Comparison of ENCODE assay signal across 23 mouse cellular contexts in the genomic region with DNA sequence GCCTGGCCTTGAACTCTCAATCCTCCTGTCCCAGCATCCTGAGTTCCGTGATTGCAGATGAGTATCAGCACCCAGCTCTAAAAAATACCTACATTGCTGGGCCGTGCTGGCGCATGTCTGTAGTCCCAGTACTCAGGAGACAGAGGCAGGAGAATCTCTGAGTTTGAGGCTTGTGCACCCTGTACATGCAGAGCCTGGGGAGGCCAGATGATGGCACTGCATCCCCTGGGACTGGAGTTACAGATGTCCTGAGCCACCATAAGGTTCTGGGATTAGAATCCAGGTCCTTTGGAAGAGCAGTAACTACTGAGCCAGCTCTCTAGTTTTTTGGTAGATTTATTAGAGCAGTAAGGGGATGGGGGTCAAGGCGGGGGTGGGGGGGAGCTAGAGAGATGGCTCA. TPM values are rescaled to one million over a fixed set of nuclear protein-coding genes. Genes with fewer than 3 reads are reported as not detected.
DNase-seq lines count a peak whose midpoint lies in the region; ATAC-seq and TF ChIP-seq lines count a peak whose summit lies in the region.
"Had no signal": no experiment of that assay in that cellular context is flagged by ENCODE, and none has a peak within 500 bp of the region (broad histone marks: within the 10 kb centered on the region; RNA-seq: fewer than 3 reads in every experiment).

No protein-coding gene starts in this region.

- no peaks in the 10 kb centered on the region for H3K79me2 ChIP-seq in heart, adult 2 months (replicated peaks; ENCODE audit: control insufficient read depth, insufficient read depth, low read length)

- no peaks in the 10 kb centered on the region for H3K9me3 ChIP-seq in heart, embryonic 12.5 days (replicated peaks)
- no peaks in the 10 kb centered on the region for H3K9me3 ChIP-seq in kidney, postnatal 0 days (replicated peaks; ENCODE audit: low read length)
- H3K9me3 ChIP-seq: embryonic facial prominence, embryonic 10.5 days; forebrain, embryonic 10.5 days; hindbrain, embryonic 10.5 days; hindbrain, embryonic 15.5 days had no signal

- no peak for TF ChIP-seq EP300 in heart, adult 2 months (IDR thresholded peaks at IDR 0.05; ENCODE audit: insufficient read depth, low read depth, low read length)

- no peak overlapping the region for H3K9ac ChIP-seq in heart, adult 2 months (ENCODE audit: low read depth, low read length)
- no peak overlapping the region for H3K9ac ChIP-seq in heart, embryonic 12.5 days
- no peak overlapping the region for H3K9ac ChIP-seq in kidney, postnatal 0 days (ENCODE audit: low read depth, low read length)
- H3K9ac ChIP-seq: hindbrain, embryonic 15.5 days had no signal

- DNase-seq in heart, adult 2 months, result no peak
- no peak for DNase-seq in kidney, postnatal 0 days (ENCODE audit: low spot score)
- DNase-seq in kidney, postnatal 36 days, result no peak
- DNase-seq in ES-CJ7 (ENCODE audit: low read depth, low spot score), result peak; percentile 57
- no peak for DNase-seq in spleen, postnatal 10 days (ENCODE audit: low spot score in 2 of 2)
- DNase-seq: adrenal gland, adult 2 months; adrenal gland, postnatal 25 days; B cell, adult 2 months; cerebellum, adult 2 months; cerebellum, postnatal 10 days; gastrocnemius, postnatal 10 days; heart, adult 18-20 months; kidney, adult 18-20 months had no signal

- no peak for ATAC-seq in heart, embryonic 12.5 days (ENCODE audit: insufficient number of reproducible peaks, low FRiP score)
- ATAC-seq in kidney, postnatal 0 days (replicated peaks; ENCODE audit: low FRiP score, low read depth), result no peak
- no peak for ATAC-seq in CD4-positive, CD25-positive, alpha-beta regulatory T cell, adult 4 months
- ATAC-seq: forebrain, embryonic 14.5 days; inflammation-experienced regulatory T-cells, adult 6 months had no signal

- intact Hi-C loops in heart, adult 2 months (cut with DNase I), result no loop called here

- WGBS in heart, adult 2 months, result 92% methylated on average over 4 of the region's 4 CpGs
- 88% methylated on average over 4 of the region's 4 CpGs for WGBS in heart, embryonic 12.5 days
- 93% methylated on average over 4 of the region's 4 CpGs for WGBS in kidney, postnatal 0 days

- no peaks in the 10 kb centered on the region for H3K36me3 ChIP-seq in heart, adult 2 months (ENCODE audit: control insufficient read depth, insufficient read depth, low read length)
- H3K36me3 ChIP-seq in heart, embryonic 12.5 days, result peaks cover 80% of the 10 kb centered on the region
- peaks cover 26% of the 10 kb centered on the region for H3K36me3 ChIP-seq in kidney, postnatal 0 days (ENCODE audit: insufficient read depth, low read length)

- TF ChIP-seq POLR2A in heart, adult 2 months (IDR thresholded peaks at IDR 0.05; ENCODE audit: insufficient read depth, low read depth, low read length), result no peak

- H3K4me2 ChIP-seq in heart, embryonic 12.5 days, result no peak overlapping the region
- H3K4me2 ChIP-seq in kidney, postnatal 0 days (ENCODE audit: low read length), result no peak overlapping the region
- H3K4me2 ChIP-seq: heart, embryonic 11.5 days; hindbrain, embryonic 15.5 days had no signal

- TF ChIP-seq CTCF in heart, adult 2 months (IDR thresholded peaks at IDR 0.05), result 0 out of 2 replicates have a peak, but pooled peaks have one; percentile 1
- TF ChIP-seq CTCF in kidney, postnatal 0 days (IDR thresholded peaks at IDR 0.05; ENCODE audit: low read depth), result peak; percentile 17; the same call in 1 of the 2 replicates

- H3K4me3 ChIP-seq in heart, adult 2 months, result no peak overlapping the region
- no peak overlapping the region for H3K4me3 ChIP-seq in heart, embryonic 12.5 days
- no peak overlapping the region for H3K4me3 ChIP-seq in kidney, postnatal 0 days (replicated peaks; ENCODE audit: low read depth, low read length)
- H3K4me3 ChIP-seq: embryonic facial prominence, embryonic 10.5 days; erythroblast, embryonic 14.5 days; forebrain, embryonic 10.5 days; hindbrain, embryonic 10.5 days; hindbrain, embryonic 15.5 days had no signal

- no peak overlapping the region for H3K27ac ChIP-seq in heart, adult 2 months
- H3K27ac ChIP-seq in heart, embryonic 12.5 days (ENCODE audit: poor library complexity, severe bottlenecking), result no peak overlapping the region
- H3K27ac ChIP-seq in kidney, postnatal 0 days, result no peak overlapping the region
- H3K27ac ChIP-seq: embryonic facial prominence, embryonic 10.5 days; forebrain, embryonic 10.5 days; hindbrain, embryonic 10.5 days; hindbrain, embryonic 15.5 days had no signal

- H3K27me3 ChIP-seq in heart, adult 2 months (ENCODE audit: control insufficient read depth, insufficient read depth, low read length), result no peaks in the 10 kb centered on the region
- H3K27me3 ChIP-seq in heart, embryonic 12.5 days (replicated peaks), result no peaks in the 10 kb centered on the region
- H3K27me3 ChIP-seq in kidney, postnatal 0 days (ENCODE audit: insufficient read depth, low read length), result no peaks in the 10 kb centered on the region
- H3K27me3 ChIP-seq: hindbrain, embryonic 15.5 days had no signal

- no peaks in the 10 kb centered on the region for H3K4me1 ChIP-seq in heart, adult 2 months (ENCODE audit: control insufficient read depth, insufficient read depth, low read length)
- H3K4me1 ChIP-seq in heart, embryonic 12.5 days (replicated peaks), result no peaks in the 10 kb centered on the region
- H3K4me1 ChIP-seq in kidney, postnatal 0 days (replicated peaks; ENCODE audit: insufficient read depth, low read length), result no peaks in the 10 kb centered on the region
- H3K4me1 ChIP-seq: embryonic facial prominence, embryonic 10.5 days; forebrain, embryonic 10.5 days; hindbrain, embryonic 10.5 days; hindbrain, embryonic 15.5 days had no signal

RNA-seq across cellular contexts. Expression of a gene that starts 20.9 kb away (rescaled TPM):
- total RNA-seq in heart, adult 2 months (2021), result 10 to 100 TPM; 60.6 to 64.0 TPM
- 150 and 174 TPM in 2 replicates for polyA plus RNA-seq in heart, adult 2 months (2012; rRNA removed)
- polyA plus RNA-seq in heart, embryonic 12.5 days (2016; fragmentation: Nextera tagmentation; extraction: Ambion mirVana), result 99.8 and 114 TPM in 2 replicates
- 173 and 195 TPM in 2 replicates for polyA plus RNA-seq in kidney, postnatal 0 days (2015; fragmentation: Nextera tagmentation; extraction: Ambion mirVana)
- polyA plus RNA-seq in CD4-positive, CD25-positive, alpha-beta regulatory T cell, adult 4 months (2017; shearing (Covaris generic)), result 100 to 1,000 TPM in 1 of 2 experiments, 10 to 100 TPM in 1; 43.5 to 613 TPM

RNA-seq across cellular contexts. Expression of a gene that starts 20.9 kb away (rescaled TPM):
- total RNA-seq in heart, adult 2 months (2021), result 10 to 100 TPM; 12.6 to 16.3 TPM
- polyA plus RNA-seq in heart, adult 2 months (2012; rRNA removed), result 11.4 and 14.8 TPM in 2 replicates
- polyA plus RNA-seq in heart, embryonic 12.5 days (2016; fragmentation: Nextera tagmentation; extraction: Ambion mirVana), result 11.1 and 11.8 TPM in 2 replicates
- 8.6 and 9.0 TPM in 2 replicates for polyA plus RNA-seq in kidney, postnatal 0 days (2015; fragmentation: Nextera tagmentation; extraction: Ambion mirVana)
- 10 to 100 TPM in 1 of 2 experiments, 1 to 10 TPM in 1; 5.5 to 11.1 TPM for polyA plus RNA-seq in CD4-positive, CD25-positive, alpha-beta regulatory T cell, adult 4 months (2017; shearing (Covaris generic))

RNA-seq across cellular contexts. Expression of a gene that starts 41.4 kb away (rescaled TPM):
- 10 to 100 TPM; 12.8 to 16.6 TPM for total RNA-seq in heart, adult 2 months (2021)
- 25.2 and 35.7 TPM in 2 replicates for polyA plus RNA-seq in heart, adult 2 months (2012; rRNA removed)
- 19.7 and 20.0 TPM in 2 replicates for polyA plus RNA-seq in heart, embryonic 12.5 days (2016; fragmentation: Nextera tagmentation; extraction: Ambion mirVana)
- 36.8 and 37.1 TPM in 2 replicates for polyA plus RNA-seq in kidney, postnatal 0 days (2015; fragmentation: Nextera tagmentation; extraction: Ambion mirVana)
- polyA plus RNA-seq in CD4-positive, CD25-positive, alpha-beta regulatory T cell, adult 4 months (2017; shearing (Covaris generic)), result 1 to 10 TPM; 1.7 to 3.3 TPM
